Mouse (Mus musculus) CD4-positive helper T cell, adult 2 months (primary cell): Measurements from ENCODE around the gene Foxp1.
A peak's percentile ranks its signal among the peaks of the same experiment; 100 is the strongest.

Source experiments
- DNase-seq: peaks from one replicate; pipeline ENCODE4 v3.0.0-alpha.2; 2012; ENCODE audit warnings: low read depth, missing footprints, low spot score

Foxp1 gene

DNA sequence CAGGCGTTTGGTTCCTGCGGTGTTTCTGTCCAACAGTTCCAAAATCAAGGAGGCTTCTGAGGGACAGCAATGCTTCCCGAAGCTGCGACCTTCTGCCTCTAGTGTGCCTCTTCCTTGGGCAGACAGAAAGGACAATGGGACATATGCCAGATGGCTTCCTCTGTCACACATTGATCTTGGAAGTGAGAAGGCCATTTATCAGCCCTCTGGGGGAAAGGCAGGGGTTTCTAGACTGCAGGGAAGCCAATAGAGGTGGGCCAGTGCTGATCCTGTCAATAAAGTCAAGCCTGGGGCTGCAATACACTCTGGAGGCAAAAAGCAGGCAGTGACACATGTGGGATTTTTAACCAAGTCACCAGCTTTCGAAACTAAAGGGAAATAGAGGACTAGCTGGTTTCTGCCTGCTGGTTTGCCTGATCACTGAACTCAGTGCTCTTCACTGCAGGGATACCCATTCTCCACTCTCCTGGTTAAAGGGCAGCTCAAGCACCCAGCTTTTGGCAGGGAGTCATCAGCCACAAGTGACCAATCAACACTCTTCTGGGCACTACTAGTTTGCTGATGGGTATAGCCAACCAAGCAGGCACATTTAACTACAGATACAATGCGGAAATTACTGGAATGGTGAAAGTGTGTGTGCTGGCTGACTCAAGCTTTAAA, 315.2 kb downstream of the Foxp1 start:
- no peak for DNase-seq

- DNase-seq: no peak
Observed at GRCm38 (mm10) chr6:99206437-99206870, 316.1 kb downstream of the Foxp1 start.

DNA sequence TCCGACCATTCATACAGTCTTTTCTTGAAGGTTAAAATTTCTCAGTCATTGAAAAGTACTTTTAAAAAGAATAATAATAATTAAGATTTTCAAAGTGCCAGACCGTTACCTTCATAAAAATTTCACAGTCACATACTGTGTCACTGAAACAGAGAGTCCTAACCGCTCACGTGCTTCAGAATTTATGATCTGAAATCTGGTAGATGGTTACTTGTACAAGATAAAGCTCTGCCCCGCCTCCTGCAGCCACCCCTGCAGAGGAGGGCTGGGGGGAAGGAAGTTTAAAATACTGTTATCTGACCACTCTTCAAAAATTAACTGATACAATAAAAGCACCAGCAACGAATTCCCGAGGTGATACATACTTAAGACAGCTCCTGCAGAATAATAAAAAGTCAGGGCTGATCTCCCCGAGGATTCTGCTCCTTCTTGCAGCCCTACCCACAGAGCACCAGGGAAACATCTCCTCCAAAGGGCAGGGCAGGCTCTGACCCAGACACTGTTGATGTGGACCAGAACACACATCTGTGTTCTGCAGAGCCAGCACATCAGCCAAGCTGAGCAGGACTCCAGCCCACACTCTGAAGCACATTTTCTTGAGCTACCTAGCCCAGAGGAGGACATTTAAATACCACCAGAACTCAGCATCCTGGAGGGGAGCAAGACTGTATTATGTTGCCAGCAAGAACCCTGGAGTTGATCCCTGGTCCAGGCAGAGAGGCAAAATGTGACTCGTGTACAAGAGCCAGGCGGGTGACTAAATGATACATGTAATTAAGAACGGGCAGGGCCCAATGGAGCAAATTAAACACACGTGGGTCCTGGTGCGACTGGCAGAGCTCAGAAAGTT, 316.7 kb downstream of the Foxp1 start:
- no peak for DNase-seq

DNA sequence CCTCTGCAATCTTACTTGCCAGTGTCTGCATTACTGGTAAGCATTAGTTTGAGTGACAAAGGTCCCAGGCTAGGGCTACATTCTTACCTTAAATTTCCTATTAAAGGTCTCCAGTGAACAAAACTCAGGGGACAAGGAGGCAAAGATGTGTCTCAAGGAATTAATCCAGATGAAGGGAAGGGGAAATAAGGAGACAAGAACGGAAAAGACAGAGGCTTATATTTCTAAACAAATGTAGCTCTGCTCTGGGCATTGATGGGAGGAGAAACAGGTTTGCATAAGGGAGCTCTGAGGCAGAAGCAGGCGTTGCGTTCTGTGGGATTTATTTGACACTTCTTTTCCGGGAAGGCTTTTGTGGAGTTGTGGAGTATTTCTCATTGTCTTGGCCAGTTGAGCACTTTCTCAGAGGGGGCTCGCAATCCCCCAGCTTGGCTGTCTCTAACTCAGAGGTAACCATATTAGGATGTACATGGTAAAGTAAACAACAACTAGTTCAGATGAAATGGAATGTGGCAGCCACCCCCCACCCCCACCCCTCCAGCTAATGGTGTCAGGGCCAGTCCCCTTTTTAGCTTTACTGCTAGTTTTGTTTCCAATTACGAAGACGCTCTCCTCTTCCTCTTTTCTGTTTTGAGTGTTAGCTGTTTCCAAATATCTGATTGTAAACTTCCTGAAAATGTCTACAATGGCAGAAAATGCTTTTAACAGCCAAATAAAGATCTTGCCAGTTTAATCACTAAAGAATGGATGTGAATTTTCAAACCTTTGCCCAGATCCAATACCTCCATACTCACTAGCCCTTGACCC, 317.5 kb downstream of the Foxp1 start:
- DNase-seq: no peak

DNA sequence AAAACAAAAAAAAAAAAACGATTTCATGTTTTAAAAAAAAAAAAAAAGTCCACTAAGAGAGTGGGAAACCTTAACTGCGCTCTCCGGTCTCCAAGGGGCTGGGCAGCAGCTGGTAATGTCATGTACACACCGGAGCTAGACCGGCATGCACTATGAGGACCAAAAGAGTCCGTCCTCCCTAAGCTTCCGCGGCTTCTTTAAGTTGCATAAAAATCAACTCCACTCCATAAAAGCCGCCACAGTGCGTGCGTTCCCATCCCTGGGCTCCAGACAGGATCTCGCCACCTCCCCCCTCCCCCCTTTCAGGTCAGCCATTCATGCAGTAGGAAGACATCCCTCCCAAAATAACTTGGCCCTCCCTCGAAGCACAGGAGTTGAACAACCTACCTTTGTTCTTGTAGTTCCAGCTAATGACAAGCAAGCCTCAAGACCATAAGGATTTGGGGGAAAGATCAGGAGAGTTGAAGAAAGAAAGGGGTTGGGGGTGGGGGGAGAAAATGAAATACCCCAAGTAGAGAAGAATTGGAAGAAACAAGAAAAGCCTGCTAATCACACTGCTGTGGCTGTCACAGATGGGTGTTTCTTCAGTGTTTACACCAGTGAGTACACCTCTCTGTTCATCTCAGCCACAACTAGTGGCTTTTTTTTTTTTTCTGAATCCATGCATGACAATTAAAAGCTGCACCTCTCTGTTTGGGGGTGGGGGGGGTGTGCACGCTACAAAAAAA, 318.3 kb downstream of the Foxp1 start:
- no peak for DNase-seq

- no peak for DNase-seq
Observed at GRCm38 (mm10) chr6:99203231-99203630, 319.3 kb downstream of the Foxp1 start.

DNA sequence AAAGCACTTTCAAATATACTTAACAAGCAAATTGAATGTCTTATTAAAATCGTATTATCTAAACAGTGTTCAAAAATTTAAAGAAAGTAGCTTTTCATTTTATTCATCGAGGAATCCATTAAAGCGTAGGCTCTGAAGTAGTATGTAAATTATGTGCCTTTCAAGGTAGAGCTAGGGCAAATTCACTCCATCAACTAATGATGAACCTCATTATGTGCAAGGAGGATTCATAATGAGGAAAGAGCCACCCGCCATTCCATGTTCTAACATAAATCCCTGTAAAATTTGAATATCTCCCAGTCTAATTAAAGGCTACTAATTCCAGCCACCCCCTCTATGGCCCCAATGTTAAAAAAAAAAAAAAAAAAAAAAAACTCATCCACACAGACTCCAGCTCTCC, 319.7 kb downstream of the Foxp1 start:
- no peak for DNase-seq

- DNase-seq: peak; percentile 10
Observed at GRCm38 (mm10) chr6:99201271-99201705, 321.2 kb downstream of the Foxp1 start.

- peak; percentile 15 for DNase-seq
Observed at GRCm38 (mm10) chr6:99200656-99201055, 321.9 kb downstream of the Foxp1 start.

DNA sequence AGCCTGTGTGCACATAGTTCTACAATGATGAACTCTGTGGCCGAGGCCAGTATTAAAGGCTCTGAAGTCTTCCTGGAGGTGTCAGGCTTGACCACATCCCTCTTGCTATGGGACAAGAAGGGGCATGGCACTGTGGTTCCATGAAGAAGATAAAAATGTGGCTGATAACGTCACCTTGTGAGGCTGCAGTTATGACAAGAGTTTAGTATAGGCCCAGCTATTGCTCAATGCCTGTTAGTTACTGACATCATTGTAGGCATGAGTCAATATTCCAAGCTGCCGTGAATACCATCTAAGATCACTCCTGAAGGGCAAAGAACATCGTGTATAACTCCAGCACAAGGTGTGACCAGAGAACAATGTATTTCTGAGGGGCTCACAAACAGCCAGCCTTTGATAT, 323.2 kb downstream of the Foxp1 start:
- no peak for DNase-seq

- no peak for DNase-seq
Observed at GRCm38 (mm10) chr6:99193697-99194096, 328.8 kb downstream of the Foxp1 start.

DNA sequence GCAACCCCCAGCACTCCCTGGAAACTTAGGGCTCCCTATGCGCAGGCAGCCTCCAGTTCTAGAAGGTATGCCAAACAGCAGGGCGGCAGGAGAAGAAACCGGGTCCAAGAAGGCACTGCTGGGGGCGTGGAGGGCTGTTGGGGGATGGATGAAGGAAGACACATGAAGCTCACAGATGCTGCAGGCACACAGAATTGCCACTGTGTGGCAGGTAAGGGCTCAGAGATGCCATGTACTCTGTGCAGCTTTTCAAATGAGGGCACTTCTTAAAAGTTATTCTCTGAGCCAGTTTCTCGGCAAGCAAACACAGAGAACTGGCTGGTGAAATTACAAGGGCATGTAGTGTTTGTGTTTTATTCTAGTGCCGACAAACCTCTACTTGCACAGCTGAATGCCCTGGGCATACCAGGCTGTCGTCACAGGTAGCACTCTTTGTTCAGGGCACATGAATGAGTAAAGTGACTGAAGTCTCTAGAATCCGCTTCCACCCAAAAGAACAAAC, 330.8 kb downstream of the Foxp1 start:
- DNase-seq: peak; percentile 21

DNA sequence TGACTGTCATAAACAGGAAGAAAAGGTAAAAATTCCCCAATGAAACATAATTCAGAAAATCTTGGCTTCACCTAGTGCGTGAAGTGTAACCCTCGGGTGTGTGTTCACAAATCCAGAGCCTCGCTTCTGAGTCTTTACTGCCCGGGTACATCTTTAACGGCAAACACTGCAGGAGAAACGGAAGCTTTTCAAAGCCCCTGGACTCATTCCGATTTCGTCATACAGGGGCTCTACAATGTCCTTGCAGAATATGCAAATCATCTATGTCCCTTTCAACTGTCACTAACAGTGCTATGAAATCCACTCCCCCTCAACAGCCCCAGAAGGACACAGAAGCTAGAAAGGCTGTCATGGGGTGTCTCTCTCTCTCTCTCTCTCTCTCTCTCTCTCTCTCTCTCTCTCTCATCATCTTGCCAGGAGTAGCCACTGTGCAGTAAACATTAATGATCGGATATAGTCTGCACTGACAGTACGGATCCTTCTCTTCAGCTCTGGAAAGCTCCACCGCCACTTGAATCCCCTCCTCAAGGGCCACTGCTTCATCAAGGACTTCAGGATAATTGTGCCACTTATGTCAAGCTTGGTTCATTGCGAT, 331.4 kb downstream of the Foxp1 start:
- no peak for DNase-seq

- no peak for DNase-seq
Observed at GRCm38 (mm10) chr6:99189967-99190366, 332.6 kb downstream of the Foxp1 start.

GRCm38 (mm10) chr6:99188366-99189216, 333.9 kb downstream of the Foxp1 start:
- peak; percentile 25 for DNase-seq

DNA sequence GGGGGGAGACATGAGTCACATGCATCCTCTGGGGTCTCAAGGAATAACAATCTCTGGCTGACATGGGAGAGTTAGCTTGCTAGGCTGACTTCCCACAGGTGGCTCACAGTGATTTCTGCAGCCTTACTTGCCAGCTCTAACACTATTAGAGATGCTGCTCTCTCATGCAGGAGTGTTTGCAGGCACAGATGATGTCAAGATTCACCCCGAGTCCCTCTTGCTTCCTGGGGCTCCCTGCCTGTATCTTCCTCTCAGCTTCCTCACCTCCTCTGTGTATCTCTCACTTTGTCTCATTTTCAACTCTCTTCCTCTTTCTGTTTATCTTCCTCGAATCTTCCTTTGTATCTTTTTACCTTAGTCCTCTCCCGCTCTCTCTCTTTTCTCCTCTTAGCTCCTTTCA, 334.6 kb downstream of the Foxp1 start:
- no peak for DNase-seq

DNA sequence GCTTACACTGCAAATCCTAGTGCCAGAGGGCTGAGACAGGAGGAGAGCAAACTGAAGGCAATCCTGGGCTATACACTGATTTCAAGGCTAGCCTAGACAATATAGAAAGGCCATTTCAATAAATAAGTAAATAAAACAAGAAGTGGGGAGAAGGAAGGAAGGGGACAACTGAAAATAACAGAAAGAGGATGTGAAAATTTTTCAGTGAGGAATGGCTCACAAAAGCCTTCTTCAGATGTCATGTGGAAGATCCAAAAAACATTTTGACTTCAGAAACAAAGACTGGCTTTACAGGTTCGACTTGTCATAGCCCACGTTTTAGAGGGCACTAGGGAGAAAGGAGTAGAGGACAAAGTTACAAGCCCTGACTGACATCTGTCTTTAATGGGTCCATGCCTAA, 335.1 kb downstream of the Foxp1 start:
- no peak for DNase-seq

- no peak for DNase-seq
Observed at GRCm38 (mm10) chr6:99186569-99186968, 336.0 kb downstream of the Foxp1 start.

- no peak for DNase-seq
Observed at GRCm38 (mm10) chr6:99185797-99186196, 336.7 kb downstream of the Foxp1 start.

- no peak for DNase-seq
Observed at GRCm38 (mm10) chr6:99184051-99184450, 338.5 kb downstream of the Foxp1 start.
